Mouse (Mus musculus) natural killer cell, adult 2 months (primary cell): ENCODE results near the gene Ncapd2.
"Not testable (repeated sequence)": the region's sequence is repeated elsewhere in the genome, so short reads cannot be mapped to it uniquely, and the experiment has no call there.

Source experiments
- DNase-seq, 2 experiments: peaks; one replicate each; pipeline ENCODE4 v3.0.0; 2022; ENCODE audit warnings: low spot score in 2 of 2

The Ncapd2 gene

GRCm38 (mm10) chr6:125166051-125166751 is 25.3 kb downstream of the Ncapd2 start, which contains the start of gene Gapdh:
TSS of gene Gapdh (minus strand) at chr6:125166467.
- DNase-seq, result no peak

- peak; percentile 94 to 95 for DNase-seq
Observed at GRCm38 (mm10) chr6:125165328-125165891, 26.1 kb downstream of the Ncapd2 start.

GRCm38 (mm10) chr6:125164672-125165327 is 26.7 kb downstream of the Ncapd2 start:
- DNase-seq, result peak; percentile 30 to 51

GRCm38 (mm10) chr6:125163801-125164657 is 27.5 kb downstream of the Ncapd2 start:
- DNase-seq, result no peak

- not testable (repeated sequence) for DNase-seq
Observed at GRCm38 (mm10) chr6:125162615-125163305, 28.7 kb downstream of the Ncapd2 start.

- DNase-seq, result peak; percentile 68 to 82
Observed at GRCm38 (mm10) chr6:125161971-125162370, 29.5 kb downstream of the Ncapd2 start.

GRCm38 (mm10) chr6:125160854-125161760 is 30.4 kb downstream of the Ncapd2 start:
- no peak for DNase-seq

- DNase-seq, result no peak
Observed at GRCm38 (mm10) chr6:125160558-125160853, 31.0 kb downstream of the Ncapd2 start.

GRCm38 (mm10) chr6:125159773-125160557 is 31.5 kb downstream of the Ncapd2 start:
- no peak for DNase-seq

GRCm38 (mm10) chr6:125158944-125159492 is 32.5 kb downstream of the Ncapd2 start:
- no peak for DNase-seq

GRCm38 (mm10) chr6:125156903-125157614 is 34.4 kb downstream of the Ncapd2 start:
- no peak for DNase-seq

GRCm38 (mm10) chr6:125156491-125156890 is 35.0 kb downstream of the Ncapd2 start:
- DNase-seq, result no peak

- no peak for DNase-seq
Observed at GRCm38 (mm10) chr6:125155262-125155661, 36.2 kb downstream of the Ncapd2 start.

GRCm38 (mm10) chr6:125154550-125154949 is 37.0 kb downstream of the Ncapd2 start:
- DNase-seq, result no peak

- no peak for DNase-seq
Observed at GRCm38 (mm10) chr6:125153682-125154081, 37.8 kb downstream of the Ncapd2 start.

- no peak for DNase-seq
Observed at GRCm38 (mm10) chr6:125153018-125153389, 38.5 kb downstream of the Ncapd2 start.

GRCm38 (mm10) chr6:125152212-125153017 is 39.1 kb downstream of the Ncapd2 start:
- no peak for DNase-seq

GRCm38 (mm10) chr6:125149569-125149950 is 41.9 kb downstream of the Ncapd2 start:
- no peak for DNase-seq
